Mouse (Mus musculus): ENCODE results near the gene Ergic1. TPM values are rescaled to one million over a fixed set of nuclear protein-coding genes. Genes with fewer than 3 reads are reported as not detected.

Ergic1 gene
- polyA plus RNA-seq (2012; rRNA removed): 64.7 and 68.6 TPM in 2 replicates

GRCm38 (mm10) chr17:26561290-26561640 is at the start of gene Ergic1:
Gene Ergic1 (plus strand): TSS chr17:26561489.
- peak; percentile 38; the same call in 1 of the 2 replicates for TF ChIP-seq POLR2A (IDR thresholded peaks at IDR 0.05; ENCODE audit: low read depth, low read length)
- no peak for TF ChIP-seq CTCF (IDR thresholded peaks at IDR 0.05; ENCODE audit: extremely low read depth, insufficient read length, insufficient replicate concordance, low read depth, low read length)
- Histone ChIP-seq H3K36me3 (ENCODE audit: control insufficient read depth, insufficient read depth, low read length) (no peaks in the 10 kb centered on the region), H3K27ac (ENCODE audit: insufficient read depth, low read depth, low read length) (no peak within 1 kb of the TSS; the same call in 1 of the 2 replicates), H3K4me3 (ENCODE audit: low read depth, low read length) (peak within 1 kb of the TSS; percentile 93), H3K27me3 (ENCODE audit: control insufficient read depth, insufficient read depth, low read length) (no peaks in the 10 kb centered on the region), H3K4me1 (ENCODE audit: control insufficient read depth, insufficient read depth, insufficient read length, low read length) (peaks cover 23% of the 10 kb centered on the region)
- WGBS: under 1% methylated on average over 36 of the region's 36 CpGs

- no peak overlapping the region for H3K27ac ChIP-seq (ENCODE audit: insufficient read depth, low read depth, low read length)
- TF ChIP-seq POLR2A (IDR thresholded peaks at IDR 0.05; ENCODE audit: low read depth, low read length) (no peak), CTCF (IDR thresholded peaks at IDR 0.05; ENCODE audit: extremely low read depth, insufficient read length, insufficient replicate concordance, low read depth, low read length) (no peak)
- H3K4me1 ChIP-seq (ENCODE audit: control insufficient read depth, insufficient read depth, insufficient read length, low read length): peaks cover 15% of the 10 kb centered on the region; the same call in 1 of the 2 replicates
- no peaks in the 10 kb centered on the region for H3K27me3 ChIP-seq (ENCODE audit: control insufficient read depth, insufficient read depth, low read length)
- H3K36me3 ChIP-seq (ENCODE audit: control insufficient read depth, insufficient read depth, low read length): no peaks in the 10 kb centered on the region
- no peak overlapping the region for H3K4me3 ChIP-seq (ENCODE audit: low read depth, low read length)
- 67% methylated on average over 7 of the region's 7 CpGs for WGBS
These were observed 49.2 kb upstream of the Ergic1 start for GRCm38 (mm10) chr17:26511816-26512774.

GRCm38 (mm10) chr17:26512961-26513360 is 48.3 kb upstream of the Ergic1 start:
- TF ChIP-seq CTCF (IDR thresholded peaks at IDR 0.05; ENCODE audit: extremely low read depth, insufficient read length, insufficient replicate concordance, low read depth, low read length) (no peak), POLR2A (IDR thresholded peaks at IDR 0.05; ENCODE audit: low read depth, low read length) (no peak)
- Histone ChIP-seq H3K27me3 (ENCODE audit: control insufficient read depth, insufficient read depth, low read length) (no peaks in the 10 kb centered on the region), H3K4me3 (ENCODE audit: low read depth, low read length) (no peak overlapping the region), H3K36me3 (ENCODE audit: control insufficient read depth, insufficient read depth, low read length) (no peaks in the 10 kb centered on the region), H3K27ac (ENCODE audit: insufficient read depth, low read depth, low read length) (no peak overlapping the region), H3K4me1 (ENCODE audit: control insufficient read depth, insufficient read depth, insufficient read length, low read length) (peaks cover 15% of the 10 kb centered on the region; the same call in 1 of the 2 replicates)
- WGBS: 72% methylated on average over 7 of the region's 7 CpGs

GRCm38 (mm10) chr17:26513459-26514290 is 47.6 kb upstream of the Ergic1 start:
- WGBS: 83% methylated on average over 6 of the region's 6 CpGs
- Histone ChIP-seq H3K4me3 (ENCODE audit: low read depth, low read length) (no peak overlapping the region), H3K27ac (ENCODE audit: insufficient read depth, low read depth, low read length) (no peak overlapping the region), H3K4me1 (ENCODE audit: control insufficient read depth, insufficient read depth, insufficient read length, low read length) (peaks cover 15% of the 10 kb centered on the region; the same call in 1 of the 2 replicates), H3K36me3 (ENCODE audit: control insufficient read depth, insufficient read depth, low read length) (no peaks in the 10 kb centered on the region), H3K27me3 (ENCODE audit: control insufficient read depth, insufficient read depth, low read length) (no peaks in the 10 kb centered on the region)
- no peak for TF ChIP-seq CTCF (IDR thresholded peaks at IDR 0.05; ENCODE audit: extremely low read depth, insufficient read length, insufficient replicate concordance, low read depth, low read length)
- no peak for TF ChIP-seq POLR2A (IDR thresholded peaks at IDR 0.05; ENCODE audit: low read depth, low read length)

GRCm38 (mm10) chr17:26514581-26515030 is 46.7 kb upstream of the Ergic1 start:
- WGBS: 57% methylated on average over 3 of the region's 3 CpGs
- H3K4me3 ChIP-seq (ENCODE audit: low read depth, low read length): no peak overlapping the region
- H3K27me3 ChIP-seq (ENCODE audit: control insufficient read depth, insufficient read depth, low read length): no peaks in the 10 kb centered on the region
- no peak overlapping the region for H3K27ac ChIP-seq (ENCODE audit: insufficient read depth, low read depth, low read length)
- H3K4me1 ChIP-seq (ENCODE audit: control insufficient read depth, insufficient read depth, insufficient read length, low read length): peaks cover 15% of the 10 kb centered on the region; the same call in 1 of the 2 replicates
- no peaks in the 10 kb centered on the region for H3K36me3 ChIP-seq (ENCODE audit: control insufficient read depth, insufficient read depth, low read length)
- no peak for TF ChIP-seq POLR2A (IDR thresholded peaks at IDR 0.05; ENCODE audit: low read depth, low read length)
- no peak for TF ChIP-seq CTCF (IDR thresholded peaks at IDR 0.05; ENCODE audit: extremely low read depth, insufficient read length, insufficient replicate concordance, low read depth, low read length)

- Histone ChIP-seq H3K4me3 (ENCODE audit: low read depth, low read length) (no peak overlapping the region), H3K27me3 (ENCODE audit: control insufficient read depth, insufficient read depth, low read length) (no peaks in the 10 kb centered on the region), H3K27ac (ENCODE audit: insufficient read depth, low read depth, low read length) (no peak overlapping the region), H3K4me1 (ENCODE audit: control insufficient read depth, insufficient read depth, insufficient read length, low read length) (peaks cover 15% of the 10 kb centered on the region; the same call in 1 of the 2 replicates), H3K36me3 (ENCODE audit: control insufficient read depth, insufficient read depth, low read length) (no peaks in the 10 kb centered on the region)
- no peak for TF ChIP-seq CTCF (IDR thresholded peaks at IDR 0.05; ENCODE audit: extremely low read depth, insufficient read length, insufficient replicate concordance, low read depth, low read length)
- no peak for TF ChIP-seq POLR2A (IDR thresholded peaks at IDR 0.05; ENCODE audit: low read depth, low read length)
- 88% methylated on average over 4 of the region's 4 CpGs for WGBS
These were observed 45.6 kb upstream of the Ergic1 start for GRCm38 (mm10) chr17:26515675-26516074.
